13 mouse cellular contexts compared by ENCODE assay signal in the genomic region with DNA sequence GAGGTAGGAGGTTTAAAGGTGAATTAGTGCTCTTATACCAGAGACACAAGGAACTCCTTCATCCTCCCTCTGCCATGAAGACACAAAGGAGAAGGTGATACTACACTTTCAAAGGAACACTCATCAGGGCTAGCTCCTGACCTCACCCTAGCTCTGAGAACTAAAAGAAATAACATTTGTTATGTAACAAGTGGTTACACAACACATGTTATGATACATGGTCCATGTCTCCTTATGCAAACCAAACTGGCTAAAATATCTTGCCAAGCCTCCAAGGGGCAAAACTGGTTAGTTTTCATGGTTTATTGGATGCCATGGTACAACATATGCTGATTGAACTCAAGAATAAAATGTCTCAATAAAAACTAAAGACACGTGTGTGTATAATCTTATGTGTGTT.
"Had no signal": no experiment of that assay in that cellular context is flagged by ENCODE, and none has a peak within 500 bp of the region (broad histone marks: within the 10 kb centered on the region; RNA-seq: fewer than 3 reads in every experiment).

No protein-coding gene starts in this region.

- ATAC-seq: liver, embryonic 12.5 days had no signal

- DNase-seq: kidney, adult 9 months; kidney, postnatal 14 days; kidney, postnatal 4 days; left cerebral cortex, postnatal 4 days; lung, adult 18-20 months; lung, postnatal 10 days; lung, postnatal 36 days; midbrain, embryonic 14.5 days; right cerebral cortex, adult 18-20 months; right cerebral cortex, postnatal 14 days; right cerebral cortex, postnatal 4 days; thymus, postnatal 25 days had no signal
